Mouse (Mus musculus): ENCODE results near the gene Slc25a54.

DNA sequence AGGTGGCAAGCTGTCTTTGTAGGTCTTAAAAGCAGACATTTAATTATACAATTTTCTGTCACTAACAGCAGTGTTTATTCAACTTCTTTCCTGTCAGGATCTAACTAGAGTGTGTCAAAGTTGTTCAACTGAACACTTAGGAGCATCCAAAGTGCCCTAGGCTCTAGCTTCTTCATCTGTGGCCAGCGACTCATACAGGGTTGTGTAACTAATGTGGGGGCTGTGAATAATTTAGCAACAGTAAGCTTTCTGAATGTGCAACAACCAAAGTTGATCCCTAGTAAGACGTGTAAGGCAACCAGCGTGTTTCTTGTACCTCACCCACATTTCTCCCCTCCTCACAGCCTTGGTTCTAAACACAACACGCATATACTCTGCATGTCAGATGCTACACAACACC is 39.4 kb upstream of the Slc25a54 start:
- no peak for TF ChIP-seq CTCF (IDR thresholded peaks at IDR 0.05; ENCODE audit: low read depth, low read length)
- no peak for TF ChIP-seq EP300 (IDR thresholded peaks at IDR 0.05; ENCODE audit: insufficient read depth, low read depth, low read length)
